Mouse (Mus musculus) brain, embryonic 18.5 days (tissue): Measurements from ENCODE around the gene Slc7a1.
A peak's percentile ranks its signal among the peaks of the same experiment; 100 is the strongest.

Experiments used
- DNase-seq: peaks from one replicate; pipeline ENCODE4 v3.0.0-alpha.2; 2012; ENCODE audit warnings: low read depth, low spot score

Gene Slc7a1

DNA sequence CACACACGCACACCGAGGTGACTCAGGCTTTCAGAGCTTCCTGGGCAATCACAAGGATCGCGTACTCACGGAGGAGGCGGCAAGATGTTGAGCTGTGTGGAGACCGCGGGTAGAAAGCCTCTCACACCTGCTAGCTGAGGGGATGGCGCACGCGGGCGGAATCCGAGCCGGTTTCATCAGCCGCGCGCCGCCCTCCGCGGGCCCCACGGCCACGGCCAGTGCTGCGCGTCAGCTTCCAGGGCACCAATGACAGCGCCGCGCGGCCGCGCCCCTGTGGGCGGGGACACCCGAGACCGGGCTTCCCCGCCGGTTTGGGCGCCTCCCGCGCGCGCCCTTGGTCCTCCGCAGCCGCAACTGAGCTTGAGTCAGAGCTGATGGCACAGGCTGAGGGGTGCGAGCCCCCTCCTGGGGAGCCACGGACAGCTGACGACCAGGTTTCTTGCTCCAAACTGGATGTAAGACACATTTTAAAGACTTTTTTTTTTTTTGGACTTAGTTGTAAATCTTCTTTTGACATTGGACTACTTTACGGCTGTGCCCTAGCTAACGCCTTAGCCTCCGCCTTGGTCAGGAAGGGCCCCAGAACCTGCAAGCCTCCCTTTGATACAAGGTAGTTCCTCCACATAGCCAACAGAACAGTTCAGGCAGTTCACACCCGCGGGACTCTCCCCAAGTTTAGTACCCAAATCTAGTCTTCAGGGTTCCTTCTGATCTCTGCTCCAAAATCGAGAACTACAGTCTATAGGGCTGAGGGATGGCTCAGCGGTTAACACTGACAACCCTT, at the start of gene Slc7a1:
TSS of gene Slc7a1 (minus strand) at position 245 of the 784 bp plus-strand sequence.
- peak; percentile 59 for DNase-seq

DNA sequence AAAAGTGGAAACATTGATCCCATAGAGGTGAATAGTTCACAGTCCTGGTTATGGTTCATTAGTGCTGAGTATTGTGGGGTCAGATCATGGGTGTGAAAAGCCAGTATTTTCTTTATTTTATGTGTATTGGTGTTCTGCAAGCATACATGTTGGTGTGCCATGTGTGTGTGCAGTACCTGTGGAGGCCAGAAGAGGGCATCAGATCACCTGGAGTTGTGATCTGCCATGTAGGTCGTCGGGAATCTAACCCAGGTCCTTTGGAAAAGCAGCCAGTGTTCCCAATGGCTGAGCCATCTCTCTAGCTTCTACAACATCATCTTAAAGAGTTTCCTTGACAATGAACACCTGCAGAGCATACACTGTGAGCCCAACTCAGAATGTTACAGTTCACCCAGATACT, 45.3 kb upstream of the Slc7a1 start:
- no peak for DNase-seq

- DNase-seq: no peak
Observed at GRCm38 (mm10) chr5:148443734-148444133, 44.0 kb upstream of the Slc7a1 start.

- DNase-seq: no peak
Observed at GRCm38 (mm10) chr5:148435660-148436059, 36.0 kb upstream of the Slc7a1 start.

GRCm38 (mm10) chr5:148432121-148432520, 32.4 kb upstream of the Slc7a1 start:
- DNase-seq: no peak

DNA sequence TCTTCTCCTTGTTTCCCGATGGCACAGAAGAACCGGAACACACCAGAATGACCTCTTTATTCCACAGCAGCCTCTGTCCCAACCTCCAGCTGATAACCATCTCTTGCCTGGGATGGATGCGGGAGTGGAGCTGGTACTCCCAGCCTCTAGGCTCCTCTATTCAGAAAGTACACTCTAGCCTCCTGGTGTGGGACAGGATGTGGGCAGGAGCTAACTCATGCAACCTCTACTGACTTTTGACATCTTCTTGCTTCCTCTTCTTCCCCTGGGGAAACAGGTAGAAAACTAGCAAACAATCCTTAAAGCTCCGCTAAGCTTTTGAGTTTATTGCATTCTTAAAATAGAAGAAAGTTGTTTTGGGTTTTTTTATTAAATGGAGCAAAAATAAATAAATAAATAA, 29.1 kb upstream of the Slc7a1 start:
- no peak for DNase-seq

GRCm38 (mm10) chr5:148425136-148425535, 25.4 kb upstream of the Slc7a1 start:
- no peak for DNase-seq

DNA sequence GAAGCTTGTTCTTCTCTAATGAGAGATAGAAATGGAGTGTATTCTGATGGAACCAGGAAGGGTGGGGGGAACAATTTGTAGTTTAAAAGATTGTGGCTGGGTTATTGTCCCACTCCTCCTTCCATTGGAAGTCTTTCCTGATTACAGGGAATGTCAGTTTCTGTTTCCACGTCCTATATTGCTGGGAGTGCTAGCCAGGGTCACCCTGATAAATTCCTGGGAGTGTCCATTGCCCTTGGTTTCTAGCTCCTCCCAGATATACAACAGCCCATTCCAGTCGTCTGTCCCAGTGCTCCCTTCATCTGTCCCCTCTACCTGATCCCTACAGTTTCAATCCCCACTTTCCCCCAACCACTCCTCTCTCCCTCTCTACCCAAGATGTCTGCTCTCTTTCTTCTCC, 21.6 kb upstream of the Slc7a1 start:
- no peak for DNase-seq

DNA sequence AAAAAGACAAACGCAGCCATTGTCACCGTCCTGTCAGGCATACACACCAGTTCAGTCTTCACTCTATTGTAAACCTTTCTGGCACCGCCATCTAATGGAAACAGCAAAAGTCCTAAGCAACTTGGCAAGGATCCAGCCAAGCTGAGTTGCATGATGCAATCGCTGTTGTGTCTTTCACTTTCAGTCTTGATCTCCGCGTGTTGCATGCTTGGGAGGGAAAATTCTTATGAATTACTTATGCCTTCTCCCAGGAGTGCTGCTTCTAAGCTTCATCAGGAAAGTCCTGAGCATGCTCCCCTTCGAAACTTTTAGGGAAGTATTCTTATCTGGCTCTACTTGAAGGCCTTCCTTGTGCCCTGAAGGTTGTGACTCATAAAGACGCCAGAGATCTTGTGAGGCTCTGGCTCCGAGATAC, 19.4 kb upstream of the Slc7a1 start:
- DNase-seq: no peak

GRCm38 (mm10) chr5:148418436-148418835, 18.7 kb upstream of the Slc7a1 start:
- no peak for DNase-seq

GRCm38 (mm10) chr5:148417756-148418155, 18.1 kb upstream of the Slc7a1 start:
- no peak for DNase-seq

GRCm38 (mm10) chr5:148416461-148416860, 16.8 kb upstream of the Slc7a1 start:
- DNase-seq: no peak

DNA sequence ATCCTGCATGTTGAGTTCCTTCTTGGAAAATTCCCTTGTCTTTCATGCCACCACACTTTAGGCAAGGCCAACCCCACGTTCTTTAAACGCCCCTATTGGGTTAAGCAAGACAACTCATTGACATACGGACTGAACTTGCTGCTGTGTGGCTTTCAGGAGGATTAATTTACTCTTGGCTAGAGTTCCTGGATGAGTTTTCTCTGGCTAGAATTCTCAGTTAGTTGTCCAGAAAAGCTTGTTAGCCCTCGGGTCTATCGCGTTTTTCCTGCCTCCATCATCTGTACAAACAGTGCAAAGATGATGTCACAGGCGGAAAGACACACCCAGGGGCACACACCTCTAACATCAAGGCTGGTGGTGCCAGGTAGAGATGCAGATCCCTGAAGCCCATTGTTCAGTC, 14.5 kb upstream of the Slc7a1 start:
- DNase-seq: no peak

DNA sequence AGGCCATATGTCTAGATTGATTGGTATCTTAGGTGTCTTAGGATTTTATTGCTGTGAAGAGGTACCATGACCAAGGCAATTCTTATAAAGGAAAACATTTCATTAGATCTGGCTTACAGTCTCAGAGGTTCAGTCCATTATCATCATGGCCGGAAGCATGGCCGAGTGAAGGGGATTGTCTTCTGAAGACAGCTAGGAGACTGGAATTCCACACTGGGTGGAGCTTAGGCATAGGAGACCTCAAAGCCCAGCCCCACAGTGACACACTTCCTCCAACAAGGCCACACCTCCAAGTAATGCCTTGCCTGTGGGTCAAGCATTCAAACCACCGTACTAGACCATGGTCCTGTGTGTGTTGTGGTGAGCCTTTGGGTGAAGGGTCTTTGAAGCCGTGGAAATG, 12.8 kb upstream of the Slc7a1 start:
- no peak for DNase-seq

DNA sequence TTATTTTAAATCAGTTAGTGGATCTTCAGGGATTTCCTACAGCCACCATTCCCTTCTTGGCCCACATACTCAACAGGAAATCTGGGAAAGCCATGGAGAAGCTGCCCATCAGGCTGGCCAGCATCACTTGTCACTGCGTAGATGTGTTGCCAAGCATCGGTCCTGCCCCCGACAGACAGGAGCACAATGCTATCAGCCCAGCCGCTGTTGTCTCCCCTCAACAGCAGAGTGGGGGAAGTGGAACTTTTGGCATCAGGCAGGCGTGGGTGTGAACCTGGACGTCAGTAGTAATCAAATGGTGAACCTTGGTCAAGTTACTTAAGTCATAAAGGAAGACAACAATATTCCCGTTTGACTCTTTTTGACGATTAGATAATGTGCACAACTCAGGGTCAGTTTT, 9.8 kb upstream of the Slc7a1 start:
- no peak for DNase-seq

GRCm38 (mm10) chr5:148406913-148407312, 7.2 kb upstream of the Slc7a1 start:
- DNase-seq: no peak

DNA sequence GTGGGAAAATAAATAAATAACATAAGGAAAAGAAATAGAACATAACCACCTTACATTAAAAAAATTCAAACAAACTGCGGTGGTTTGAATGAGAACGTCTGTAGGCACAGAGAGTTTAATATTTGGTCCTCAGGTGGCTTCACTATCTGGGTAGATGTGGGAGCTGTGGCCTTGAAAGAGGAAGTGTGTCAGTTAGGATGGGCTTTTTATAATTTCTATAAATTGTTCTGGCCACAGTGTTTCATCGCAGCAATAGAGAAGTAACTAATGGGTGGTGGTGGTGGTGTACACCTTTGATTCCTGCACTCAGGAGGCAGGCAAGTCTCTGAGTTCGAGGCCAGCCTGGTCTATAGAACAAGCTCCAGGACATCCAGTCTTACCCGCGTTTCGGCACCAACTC, 4.8 kb upstream of the Slc7a1 start:
- no peak for DNase-seq

GRCm38 (mm10) chr5:148402641-148403040, 2.9 kb upstream of the Slc7a1 start:
- DNase-seq: no peak

DNA sequence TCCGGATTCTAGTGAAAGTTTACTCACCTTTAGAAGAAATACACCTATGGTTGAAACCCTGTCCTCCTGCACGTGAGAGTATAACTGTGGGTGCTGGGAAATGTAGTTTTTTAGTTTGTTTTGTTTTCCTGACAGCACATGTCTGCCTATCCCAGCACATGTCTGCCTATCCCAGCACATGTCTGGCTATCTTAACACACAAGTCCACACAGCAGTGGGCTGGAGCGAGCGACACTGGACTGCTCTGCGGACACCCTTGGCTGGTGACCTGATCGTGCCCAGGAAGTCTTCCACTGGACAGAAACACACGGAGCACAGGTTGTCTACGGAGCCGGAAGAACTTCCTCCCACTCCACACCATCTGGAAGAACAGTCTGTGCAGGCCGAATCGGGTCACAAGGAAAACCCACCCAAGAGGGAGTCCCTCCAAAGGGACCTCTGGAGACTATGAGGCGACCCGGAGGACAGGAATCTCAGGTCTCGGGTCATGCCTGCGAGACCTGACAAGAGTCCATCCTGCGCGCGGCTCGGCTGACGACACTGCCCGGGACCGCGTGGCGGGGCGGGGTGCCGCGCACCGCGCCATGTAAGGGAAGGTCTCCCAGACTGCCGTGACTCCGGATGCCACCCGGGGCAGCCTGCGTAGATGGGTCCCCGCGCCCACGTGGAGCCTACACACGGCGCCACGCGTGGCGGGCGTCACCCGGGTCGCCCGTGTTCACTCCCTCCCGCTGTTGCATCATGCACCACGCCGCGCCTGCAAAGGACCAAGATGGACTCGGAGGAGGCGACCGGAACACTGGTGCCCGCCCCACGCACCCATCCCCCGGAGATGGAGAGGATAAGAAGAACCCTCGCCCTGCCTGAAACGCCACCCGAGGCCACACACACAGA, 691 bp downstream of the Slc7a1 start:
- DNase-seq: no peak

DNA sequence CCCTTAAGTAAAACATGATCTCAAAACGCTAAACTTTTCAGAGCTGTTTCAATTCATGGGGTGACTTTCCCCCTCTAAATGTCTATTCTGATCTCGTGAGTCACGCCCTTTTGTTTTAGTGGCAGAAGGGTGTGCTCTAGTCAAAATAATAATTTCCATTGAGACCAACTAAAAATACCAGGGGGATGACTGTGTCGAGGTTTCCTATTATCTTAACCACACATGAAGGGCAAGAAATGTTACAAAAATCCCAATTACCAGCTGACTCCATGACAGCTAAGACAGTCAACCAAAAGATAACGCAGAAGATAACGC, 1.3 kb downstream of the Slc7a1 start:
- DNase-seq: no peak

- DNase-seq: no peak
Observed at GRCm38 (mm10) chr5:148397911-148398310, 1.8 kb downstream of the Slc7a1 start.

DNA sequence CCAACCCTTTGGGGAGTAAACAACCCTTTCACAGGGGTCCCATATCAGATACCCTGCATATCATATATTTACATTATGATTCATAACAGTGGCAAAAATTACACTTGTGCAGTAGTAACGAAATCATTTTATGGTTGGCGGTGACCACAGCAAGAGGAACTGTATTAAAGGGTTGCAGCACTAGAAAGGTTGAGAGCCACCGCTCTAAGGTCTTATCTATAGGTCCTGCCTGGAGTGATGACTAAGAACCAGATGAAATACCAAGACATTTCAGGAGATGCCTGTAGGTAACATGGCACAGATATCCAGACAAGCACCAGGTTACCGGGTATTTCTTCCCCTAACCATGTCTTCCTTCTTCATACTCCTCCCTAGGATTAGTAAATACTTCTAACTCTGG, 2.3 kb downstream of the Slc7a1 start:
- DNase-seq: no peak

GRCm38 (mm10) chr5:148393316-148393715, 6.4 kb downstream of the Slc7a1 start:
- DNase-seq: no peak
